18 mouse cellular contexts compared by ENCODE assay signal in genomic region chr1:119123402-119123801, GRCm38 (mm10).
"Had no signal": no experiment of that assay in that cellular context is flagged by ENCODE, and none has a peak within 500 bp of the region (broad histone marks: within the 10 kb centered on the region; RNA-seq: fewer than 3 reads in every experiment).

No protein-coding gene starts in this region.

- H3K27me3 ChIP-seq: liver, embryonic 13.5 days; neural tube, embryonic 13.5 days; stomach, embryonic 15.5 days had no signal

- H3K36me3 ChIP-seq: liver, embryonic 13.5 days; neural tube, embryonic 13.5 days; stomach, embryonic 15.5 days had no signal

- DNase-seq: kidney, adult 2 months; kidney, postnatal 10 days; kidney, postnatal 36 days; layer of hippocampus, postnatal 36 days; liver, embryonic 13.5 days; lung, adult 2 months; lung, postnatal 14 days; lung, postnatal 4 days; midbrain, embryonic 14.5 days; retina, postnatal 1 day; right cerebral cortex, postnatal 25 days; spleen, adult 18-20 months; thymus, adult 2 months; thymus, postnatal 14 days; thymus, postnatal 4 days had no signal

- H3K4me3 ChIP-seq: left cerebral cortex, adult 2 months; liver, embryonic 13.5 days; neural tube, embryonic 13.5 days; stomach, embryonic 15.5 days had no signal
